Mouse (Mus musculus): ENCODE data around the gene 2310061I04Rik. TPM values are rescaled to one million over a fixed set of nuclear protein-coding genes. Genes with fewer than 3 reads are reported as not detected.

The 2310061I04Rik gene
- total and polyA plus RNA-seq, 3 experiments: 11.4 to 106 TPM; not detected in 1

DNA sequence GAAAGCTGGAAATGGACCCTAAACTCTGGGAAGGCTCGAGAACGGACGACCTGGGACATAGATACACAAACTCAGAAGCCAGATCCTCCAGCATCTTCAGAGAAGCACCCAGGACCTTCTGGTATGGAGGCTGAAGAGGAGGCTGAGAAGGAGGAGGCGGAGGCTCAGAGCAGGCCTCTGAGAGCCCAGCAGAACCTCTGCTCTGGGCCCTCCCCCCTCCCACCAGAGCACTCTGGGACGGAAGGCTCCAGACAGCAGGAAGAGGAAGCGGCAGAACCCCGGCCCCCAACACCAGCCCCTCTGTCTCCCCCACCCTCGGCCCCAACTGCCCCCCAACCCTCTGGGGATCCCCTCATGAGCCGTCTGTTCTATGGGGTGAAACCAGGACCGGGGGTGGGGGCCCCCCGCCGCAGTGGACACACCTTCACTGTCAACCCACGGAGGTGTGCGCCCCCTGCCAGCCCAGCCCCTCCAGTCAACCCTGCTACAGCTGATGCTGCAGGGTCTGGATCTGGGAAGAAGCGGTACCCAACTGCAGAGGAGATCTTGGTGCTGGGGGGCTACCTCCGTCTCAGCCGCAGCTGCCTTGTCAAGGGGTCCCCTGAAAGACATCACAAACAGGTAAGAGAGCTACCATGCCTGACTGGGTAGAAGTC lies 28.9 kb downstream of the 2310061I04Rik start (continued):
- TF ChIP-seq ZC3H11A (IDR thresholded peaks at IDR 0.05; ENCODE audit: low read depth, low read length) (no peak), ZMIZ1 (IDR thresholded peaks at IDR 0.05; ENCODE audit: low read depth, low read length) (no peak), USF1 (IDR thresholded peaks at IDR 0.05; ENCODE audit: low read depth, low read length) (no peak), RAD21 (IDR thresholded peaks at IDR 0.05; ENCODE audit: low read depth, low read length) (no peak), POLR2A (IDR thresholded peaks at IDR 0.05; ENCODE audit: control insufficient read depth in 1 of 2, insufficient read depth in 1 of 2, low read depth in 1 of 2, low read length in 2 of 2, poor library complexity in 1 of 2) (0 out of 4 replicates have a peak, but pooled peaks of 1 of the 2 experiments have one; percentile 22), CTCF (IDR thresholded peaks at IDR 0.05 in 2 of 3, conservative IDR thresholded peaks at IDR 0.05 in 1 of 3; ENCODE audit: control insufficient read depth in 1 of 3, insufficient read depth in 1 of 3, low read depth in 2 of 3, low read length in 3 of 3, poor library complexity in 1 of 3, severe bottlenecking in 1 of 3) (0 out of 6 replicates have a peak, but pooled peaks of 1 of the 3 experiments have one; percentile 3), CHD2 (IDR thresholded peaks at IDR 0.05; ENCODE audit: low read length) (no peak), ETS1 (IDR thresholded peaks at IDR 0.05; ENCODE audit: low read depth, low read length) (peak; percentile 14; the same call in 1 of the 2 replicates), ELF1 (IDR thresholded peaks at IDR 0.05; ENCODE audit: low read depth, low read length) (peak; percentile 60; the same call in 1 of the 2 replicates)

DNA sequence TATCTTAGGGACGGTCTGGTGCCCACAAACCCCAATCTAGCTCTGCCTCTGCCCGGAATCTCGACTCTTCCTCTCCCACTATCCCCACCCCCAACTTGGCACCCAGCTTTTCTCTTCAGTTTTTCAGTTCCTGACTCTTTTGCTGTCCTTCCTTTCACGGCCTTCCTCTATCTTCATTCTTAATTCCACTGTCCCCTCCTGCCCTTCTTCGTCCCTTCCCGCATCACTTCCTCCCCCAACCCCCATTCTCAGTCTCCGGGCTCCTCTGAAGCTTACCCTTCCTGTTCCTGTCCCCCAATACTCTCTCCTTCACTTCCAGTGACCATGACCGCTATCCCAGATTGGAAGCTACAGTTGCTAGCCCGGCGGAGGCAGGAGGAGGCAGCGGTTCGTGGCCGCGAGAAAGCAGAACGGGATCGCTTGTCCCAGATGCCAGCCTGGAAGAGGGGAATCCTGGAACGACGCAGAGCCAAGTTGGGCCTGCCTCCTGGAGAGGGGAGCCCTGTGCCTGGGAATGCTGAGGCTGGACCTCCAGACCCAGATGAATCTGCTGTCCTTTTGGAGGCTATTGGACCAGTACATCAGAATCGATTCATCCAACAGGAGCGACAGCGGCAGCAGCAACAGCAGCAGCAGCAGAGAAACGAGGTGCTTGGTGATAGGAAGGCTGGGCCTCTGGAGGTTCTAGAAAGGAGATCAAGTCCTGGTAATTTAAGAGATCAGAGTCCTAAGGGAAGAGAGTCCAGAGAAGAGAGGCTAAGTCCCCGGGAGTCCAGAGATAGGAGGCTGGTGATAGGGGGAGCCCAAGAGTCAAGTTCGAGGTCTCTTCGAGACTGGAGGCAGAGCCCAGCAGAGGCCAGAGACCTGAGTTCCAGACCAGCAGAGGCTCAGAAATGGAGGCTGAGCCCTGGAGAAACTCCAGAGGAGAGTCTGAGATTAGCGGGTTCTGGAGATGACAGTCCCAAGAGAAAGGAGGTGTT lies 30.0 kb downstream of the 2310061I04Rik start:
- DNase-seq (ENCODE audit: low read depth, low spot score): peak; percentile 62
- Histone ChIP-seq H3K27me3 (ENCODE audit: control insufficient read depth in 1 of 2, insufficient read depth in 2 of 2, low read length in 2 of 2) (no peaks in the 10 kb centered on the region), H3K4me1 (ENCODE audit: control insufficient read depth in 1 of 2, insufficient read depth in 2 of 2, low read length in 2 of 2) (peaks cover 2 to 13% of the 10 kb centered on the region in 2 experiments; a peak in 3 of 4 replicates), H3K36me3 (ENCODE audit: control insufficient read depth in 1 of 2, insufficient read depth in 2 of 2, low read length in 2 of 2) (peaks cover 0 to 3% of the 10 kb centered on the region in 2 experiments; a peak in 2 of 4 replicates), H3K4me3 (ENCODE audit: control insufficient read depth in 1 of 2, insufficient read depth in 1 of 2, low read depth in 2 of 2, low read length in 2 of 2) (peak overlapping the region; percentile 70), H3K79me2 (ENCODE audit: control insufficient read depth, insufficient read depth, low read length, poor library complexity) (peaks cover 18% of the 10 kb centered on the region), H3K9me3 (replicated peaks; ENCODE audit: insufficient read depth, low read length) (no peaks in the 10 kb centered on the region), H3K27ac (ENCODE audit: control insufficient read depth, low read depth, low read length) (peak overlapping the region; percentile 48), H3K9ac (ENCODE audit: control insufficient read depth, low read depth, low read length, poor library complexity, severe bottlenecking) (peak overlapping the region; percentile 77)
- 0 out of 2 replicates have a peak, but pooled peaks have one; percentile 20 for TF ChIP-seq TBP (IDR thresholded peaks at IDR 0.05; ENCODE audit: low read depth, low read length)
- peak in 2 of 3 experiments; percentile 45 to 49; a peak in 5 of 6 replicates for TF ChIP-seq CTCF (IDR thresholded peaks at IDR 0.05 in 2 of 3, conservative IDR thresholded peaks at IDR 0.05 in 1 of 3; ENCODE audit: control insufficient read depth in 1 of 3, insufficient read depth in 1 of 3, low read depth in 2 of 3, low read length in 3 of 3, poor library complexity in 1 of 3, severe bottlenecking in 1 of 3)
- TF ChIP-seq SIN3A (IDR thresholded peaks at IDR 0.05; ENCODE audit: low read length): peak; percentile 42; the same call in 1 of the 2 replicates
- TF ChIP-seq BHLHE40 (IDR thresholded peaks at IDR 0.05; ENCODE audit: borderline replicate concordance, low read depth, low read length): no peak
- TF ChIP-seq RCOR1 (IDR thresholded peaks at IDR 0.05; ENCODE audit: low read depth, low read length): peak; percentile 35; the same call in 1 of the 2 replicates
- TF ChIP-seq HCFC1 (IDR thresholded peaks at IDR 0.05; ENCODE audit: low read depth, low read length): peak; percentile 22; the same call in 1 of the 2 replicates
- no peak for TF ChIP-seq GATA1 (IDR thresholded peaks at IDR 0.05; ENCODE audit: low read depth, low read length)
- no peak for TF ChIP-seq MAFK (IDR thresholded peaks at IDR 0.05; ENCODE audit: borderline replicate concordance, low read depth, low read length)

All from MEL (cell line).